Mouse (Mus musculus): ENCODE data around the gene Fmod. TPM values are rescaled to one million over a fixed set of nuclear protein-coding genes. Genes with fewer than 3 reads are reported as not detected.

The Fmod gene
- polyA plus RNA-seq, 1 experiment, result not detected

DNA sequence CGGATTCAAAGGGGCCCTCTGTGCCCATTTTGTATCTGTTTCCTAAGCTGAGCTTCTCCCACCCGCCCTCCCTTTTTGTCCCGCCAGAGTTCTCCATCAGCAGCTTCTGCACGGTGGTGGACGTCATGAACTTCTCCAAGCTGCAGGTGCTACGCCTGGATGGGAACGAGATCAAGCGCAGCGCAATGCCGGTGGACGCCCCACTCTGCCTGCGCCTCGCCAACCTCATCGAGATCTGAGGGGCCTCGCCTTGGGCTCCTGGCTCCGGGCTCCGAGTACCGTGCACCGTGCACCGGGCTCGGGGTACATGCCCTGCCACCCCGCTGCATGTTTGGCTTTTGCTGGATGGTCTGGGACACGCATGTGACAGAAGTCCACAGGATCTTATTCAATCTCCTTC is 9.3 kb downstream of the Fmod start:
- no peak for TF ChIP-seq GATA1 (IDR thresholded peaks at IDR 0.05; ENCODE audit: low read length)

DNA sequence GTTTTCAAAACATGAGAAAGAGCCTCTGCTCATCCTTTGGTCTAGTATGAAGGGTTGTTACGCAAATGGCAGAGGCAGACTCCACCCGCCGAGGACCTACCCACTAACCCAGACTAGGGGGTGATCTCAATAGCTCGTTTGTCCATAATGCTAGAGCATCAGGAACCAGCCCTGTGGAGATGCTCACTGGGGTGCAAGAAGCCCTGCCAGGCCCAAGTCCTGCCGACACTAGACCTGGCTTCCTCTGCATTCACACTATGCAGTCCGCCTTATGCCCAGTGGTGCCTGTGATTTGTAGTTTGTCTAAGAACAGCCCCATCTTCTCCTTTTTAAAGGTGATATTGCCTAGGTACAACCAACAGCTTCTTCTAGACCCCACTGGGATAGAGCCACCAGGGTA is 10.4 kb downstream of the Fmod start:
- no peak for TF ChIP-seq GATA1 (IDR thresholded peaks at IDR 0.05; ENCODE audit: low read length)

DNA sequence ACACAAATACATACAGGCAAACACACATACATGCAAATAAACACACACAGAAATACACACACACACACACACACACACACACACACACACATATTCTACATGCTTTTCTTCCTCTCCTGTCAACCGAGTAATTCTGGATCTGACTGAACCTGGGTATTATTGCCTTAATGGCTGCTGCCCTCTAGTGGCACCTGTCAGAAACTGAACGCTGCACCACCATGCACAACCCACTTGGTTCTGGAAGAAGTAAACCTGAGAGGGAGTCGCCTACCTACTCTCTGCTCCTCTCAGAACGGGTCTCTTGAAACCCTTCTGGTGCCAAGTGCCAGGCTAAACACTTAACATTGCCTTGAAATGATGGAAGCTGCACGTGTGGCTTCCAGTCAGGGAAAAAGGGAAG is 11.7 kb downstream of the Fmod start:
- TF ChIP-seq GATA1 (IDR thresholded peaks at IDR 0.05; ENCODE audit: low read length), result no peak

DNA sequence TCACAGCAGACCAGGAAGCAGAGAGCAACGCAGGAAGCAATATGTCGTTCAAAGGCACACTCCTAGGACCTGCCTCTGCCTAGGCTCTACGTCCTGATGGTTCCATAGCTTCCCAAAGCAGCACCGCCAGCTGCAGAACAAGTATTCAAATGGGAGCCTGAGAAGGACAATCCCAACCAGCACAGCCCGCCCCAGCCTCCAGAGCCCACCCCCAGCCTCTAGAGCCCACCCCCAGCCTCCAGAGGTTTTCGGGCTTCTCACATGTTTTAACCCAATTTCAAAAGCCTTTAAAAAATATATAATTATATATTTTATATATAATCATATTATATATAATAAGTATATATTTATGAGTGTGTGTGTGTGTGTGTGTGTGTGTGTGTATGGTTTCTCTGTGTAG is 12.5 kb downstream of the Fmod start:
- no peak for TF ChIP-seq GATA1 (IDR thresholded peaks at IDR 0.05; ENCODE audit: low read length)

DNA sequence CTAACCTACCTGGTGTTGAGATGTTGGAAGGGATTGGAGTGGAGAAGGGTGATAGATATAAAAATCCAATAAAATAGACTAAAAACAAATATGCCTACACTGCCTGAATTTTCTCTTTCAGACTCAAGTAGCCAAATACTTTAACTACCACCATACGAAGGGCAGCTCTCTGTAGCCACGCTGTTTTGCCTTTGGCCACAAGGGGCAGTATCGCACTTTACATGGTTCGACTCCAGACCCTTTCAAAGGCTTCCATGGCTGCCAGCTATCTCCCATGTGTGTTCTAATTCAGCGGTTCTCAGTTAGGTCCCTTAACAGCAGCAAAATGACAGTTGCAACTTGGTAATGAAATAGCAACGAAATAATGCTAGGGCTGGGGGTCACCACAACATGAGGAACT is 16.2 kb downstream of the Fmod start:
- TF ChIP-seq GATA1 (IDR thresholded peaks at IDR 0.05; ENCODE audit: low read length), result no peak

DNA sequence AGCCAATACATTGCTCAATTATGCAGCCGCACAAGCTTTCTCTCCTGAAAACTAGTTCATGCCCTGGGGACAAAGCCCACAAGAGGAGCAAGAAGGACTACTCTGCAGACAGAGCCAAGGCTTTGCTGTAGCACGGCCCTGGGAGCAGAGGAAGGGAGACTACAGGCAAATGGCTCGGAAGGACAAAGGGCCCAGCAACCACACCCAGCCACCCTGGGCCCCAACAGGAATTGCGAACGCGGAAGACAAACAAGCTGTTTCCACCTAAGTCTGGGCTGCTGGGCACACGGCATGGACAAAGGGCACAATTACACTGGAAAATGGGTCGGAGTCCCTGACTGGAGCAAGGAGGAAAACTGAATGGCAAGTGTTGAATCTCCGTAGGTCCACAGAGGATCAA is 18.0 kb downstream of the Fmod start:
- TF ChIP-seq GATA1 (IDR thresholded peaks at IDR 0.05; ENCODE audit: low read length), result no peak

DNA sequence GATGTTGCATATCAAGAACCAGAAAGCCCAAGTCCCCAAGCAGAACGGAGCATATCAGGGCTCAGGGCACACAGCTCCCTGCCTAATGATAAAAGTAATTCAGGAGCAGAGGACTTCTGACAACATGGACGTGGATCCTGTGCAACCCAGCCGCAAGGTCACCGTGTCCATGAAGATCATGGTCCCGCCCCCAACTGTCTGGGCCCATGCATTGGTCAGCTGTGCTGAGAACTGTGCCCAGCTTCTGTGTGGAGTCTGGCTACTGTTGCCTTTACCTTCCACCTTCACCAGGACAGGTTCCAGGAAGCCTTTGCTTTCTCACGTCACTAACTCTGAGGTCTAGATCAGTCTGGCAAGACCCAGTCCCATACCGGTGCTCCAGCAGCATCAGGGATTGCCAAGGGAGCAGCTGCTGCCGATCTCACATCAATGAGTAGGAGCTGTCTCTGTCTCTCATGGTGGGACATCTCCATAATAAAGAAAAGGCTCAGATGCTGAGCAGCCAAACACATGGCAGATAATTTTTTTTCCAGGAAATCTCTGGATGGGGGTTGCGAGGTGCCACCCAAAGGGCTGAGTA is 18.7 kb downstream of the Fmod start:
- TF ChIP-seq GATA1 (IDR thresholded peaks at IDR 0.05; ENCODE audit: low read length), result no peak

DNA sequence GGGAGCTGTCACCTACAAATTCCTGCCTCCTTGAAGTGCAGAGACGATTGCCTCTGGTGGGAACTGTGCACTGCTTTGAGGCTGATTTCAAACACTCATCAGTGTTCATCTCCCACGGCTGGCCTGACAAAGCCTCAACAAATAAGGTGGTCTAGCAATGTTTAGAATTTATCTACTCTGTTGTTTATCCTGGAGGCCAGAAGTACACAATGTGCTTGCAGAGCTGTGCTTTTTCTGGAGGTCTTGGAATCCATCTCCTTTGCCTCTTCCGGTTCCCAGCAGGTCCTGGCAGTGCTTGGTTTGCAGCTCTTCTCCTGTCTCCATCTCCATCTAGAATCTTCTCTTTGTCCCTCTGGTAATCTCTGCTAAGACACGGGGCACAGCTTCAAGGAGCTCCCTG is 19.2 kb downstream of the Fmod start:
- TF ChIP-seq GATA1 (IDR thresholded peaks at IDR 0.05; ENCODE audit: low read length), result no peak

DNA sequence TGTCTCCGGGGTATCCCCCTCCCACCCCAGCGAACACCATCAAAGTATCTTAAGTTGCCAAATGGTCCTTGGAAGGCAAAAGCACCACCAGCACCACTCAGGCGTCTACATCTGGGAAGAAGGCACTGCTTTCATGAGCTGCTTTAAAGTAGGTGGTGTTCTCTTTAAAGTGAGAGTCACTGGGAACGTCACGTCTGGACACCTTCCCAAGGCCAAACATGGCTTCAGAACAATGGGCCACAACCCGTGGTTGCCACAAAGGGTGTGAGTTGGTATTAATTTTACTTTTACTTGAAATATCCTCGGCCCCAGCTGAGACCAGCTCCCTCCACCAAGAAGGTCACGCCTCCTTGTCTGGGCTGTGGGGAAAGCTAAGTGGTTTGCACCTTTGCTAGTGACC is 20.7 kb downstream of the Fmod start:
- TF ChIP-seq GATA1 (IDR thresholded peaks at IDR 0.05; ENCODE audit: low read length), result no peak

DNA sequence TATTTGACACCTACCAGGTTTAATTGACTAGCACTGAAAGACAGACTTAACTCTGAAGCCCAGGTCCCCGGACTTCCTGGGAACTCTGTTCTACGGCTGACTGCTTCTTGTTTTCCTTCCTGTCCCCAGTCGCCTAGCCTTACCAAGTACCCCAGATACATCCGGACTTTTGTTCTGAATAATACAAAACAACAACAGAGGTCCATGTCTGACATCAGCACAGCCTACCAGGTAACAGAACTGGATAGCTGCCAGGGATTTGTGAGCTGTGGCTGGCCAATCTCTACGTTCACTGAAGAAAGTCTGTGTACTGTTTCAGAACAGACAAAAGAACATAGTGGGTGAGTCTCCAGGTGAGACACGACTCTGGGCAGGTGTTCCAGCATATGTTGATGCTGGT is 21.8 kb downstream of the Fmod start:
- no peak for TF ChIP-seq GATA1 (IDR thresholded peaks at IDR 0.05; ENCODE audit: low read length)

DNA sequence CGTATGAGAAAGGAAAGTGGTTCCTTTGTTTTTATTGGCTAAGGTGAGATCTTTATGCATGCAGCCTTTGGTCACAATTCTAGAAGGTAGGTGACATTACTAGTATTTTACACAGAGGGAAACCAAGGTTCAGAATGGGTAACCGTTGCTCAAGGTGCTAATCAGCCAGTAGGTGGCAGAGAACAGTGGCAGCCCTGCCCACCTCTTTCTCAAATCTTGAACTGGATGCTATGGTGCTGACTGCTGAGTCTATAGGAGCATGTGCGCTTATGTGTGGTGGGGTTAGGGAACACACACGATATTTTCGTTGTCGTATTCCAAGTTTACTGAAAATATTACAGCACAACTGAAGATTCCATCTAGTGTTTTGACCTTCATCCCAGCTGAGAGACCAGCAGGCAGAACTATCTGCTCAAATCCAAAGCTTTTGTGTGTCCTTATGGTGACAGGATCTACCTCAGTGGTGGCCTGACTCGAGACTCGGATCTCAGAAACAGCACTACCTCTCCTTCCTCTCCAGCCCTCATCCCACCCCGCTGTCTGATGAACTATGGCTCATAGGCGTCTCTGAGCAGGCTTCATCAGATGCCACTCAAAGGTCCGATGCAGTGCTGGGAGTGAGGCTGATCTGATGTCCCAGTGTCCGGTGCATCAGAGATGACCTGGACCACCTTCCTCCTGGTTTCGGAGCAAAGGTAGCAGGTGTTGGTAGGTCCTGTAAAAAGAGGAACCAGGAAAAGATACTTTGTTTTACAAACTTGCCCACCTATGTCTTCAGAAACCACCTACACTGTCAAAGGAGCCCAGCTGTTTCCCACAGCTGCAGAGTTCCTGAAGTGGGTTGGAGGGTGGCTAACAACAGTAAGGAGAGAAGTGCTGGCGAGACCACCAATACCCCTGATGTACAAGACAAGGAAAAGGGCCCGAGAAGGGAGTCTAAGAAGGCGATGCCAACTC is 23.0 kb downstream of the Fmod start:
- no peak for TF ChIP-seq GATA1 (IDR thresholded peaks at IDR 0.05; ENCODE audit: low read length)

DNA sequence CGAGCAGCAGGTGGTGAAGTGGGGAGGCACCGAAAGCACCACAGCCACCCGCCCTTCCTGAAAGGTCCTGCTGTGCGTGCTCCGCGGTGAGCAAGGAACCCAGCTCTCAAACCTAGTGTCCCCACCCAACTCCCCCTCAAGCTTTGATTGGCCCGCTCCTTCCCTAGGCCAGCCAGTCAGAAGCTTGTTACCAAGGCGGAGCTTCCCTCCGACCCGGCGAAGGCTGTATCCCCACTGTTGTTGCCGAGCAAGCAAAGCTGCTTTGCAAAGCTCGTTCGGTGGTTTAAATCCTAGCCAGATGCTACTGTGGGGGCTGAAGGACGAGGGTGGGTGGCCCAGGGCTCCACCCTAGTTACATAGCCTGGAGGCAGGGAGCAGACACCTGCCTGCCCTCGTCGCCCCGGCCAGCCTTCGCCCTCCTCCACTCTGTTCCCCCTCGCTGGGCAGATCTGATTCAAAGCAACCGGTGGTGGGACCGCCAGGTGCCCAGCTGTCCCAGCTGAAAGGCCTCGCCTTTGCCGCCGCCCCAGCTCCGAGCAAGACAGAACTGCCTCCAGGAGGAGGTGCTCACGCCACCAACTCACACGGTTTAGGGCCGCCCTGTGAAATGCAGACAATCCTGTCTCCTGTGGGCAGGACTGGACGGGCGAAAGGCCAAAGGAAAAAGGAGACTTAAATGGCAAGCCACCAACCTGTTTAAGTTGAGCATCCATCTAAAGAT is 24.0 kb downstream of the Fmod start:
- TF ChIP-seq GATA1 (IDR thresholded peaks at IDR 0.05; ENCODE audit: low read length), result no peak

DNA sequence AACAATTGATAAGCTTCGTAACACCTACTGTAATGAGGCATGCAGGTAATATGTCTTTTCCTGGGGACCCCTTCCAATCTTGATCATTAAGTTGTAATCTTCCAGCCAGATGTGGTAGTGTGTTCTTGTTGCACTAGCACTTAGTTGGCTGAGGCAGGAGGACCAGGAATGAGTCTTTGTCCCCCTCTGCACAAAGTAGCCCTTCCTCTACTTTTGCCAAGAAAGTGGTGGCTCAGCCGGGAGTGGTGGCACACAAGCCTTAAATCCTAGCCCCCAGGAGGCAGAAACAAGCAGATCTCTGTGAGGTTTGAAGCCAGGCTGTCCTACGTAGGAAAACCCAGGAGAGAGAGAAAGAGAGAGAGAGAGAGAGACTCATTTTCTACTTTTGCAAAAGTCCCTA is 24.9 kb downstream of the Fmod start:
- TF ChIP-seq GATA1 (IDR thresholded peaks at IDR 0.05; ENCODE audit: low read length), result no peak

DNA sequence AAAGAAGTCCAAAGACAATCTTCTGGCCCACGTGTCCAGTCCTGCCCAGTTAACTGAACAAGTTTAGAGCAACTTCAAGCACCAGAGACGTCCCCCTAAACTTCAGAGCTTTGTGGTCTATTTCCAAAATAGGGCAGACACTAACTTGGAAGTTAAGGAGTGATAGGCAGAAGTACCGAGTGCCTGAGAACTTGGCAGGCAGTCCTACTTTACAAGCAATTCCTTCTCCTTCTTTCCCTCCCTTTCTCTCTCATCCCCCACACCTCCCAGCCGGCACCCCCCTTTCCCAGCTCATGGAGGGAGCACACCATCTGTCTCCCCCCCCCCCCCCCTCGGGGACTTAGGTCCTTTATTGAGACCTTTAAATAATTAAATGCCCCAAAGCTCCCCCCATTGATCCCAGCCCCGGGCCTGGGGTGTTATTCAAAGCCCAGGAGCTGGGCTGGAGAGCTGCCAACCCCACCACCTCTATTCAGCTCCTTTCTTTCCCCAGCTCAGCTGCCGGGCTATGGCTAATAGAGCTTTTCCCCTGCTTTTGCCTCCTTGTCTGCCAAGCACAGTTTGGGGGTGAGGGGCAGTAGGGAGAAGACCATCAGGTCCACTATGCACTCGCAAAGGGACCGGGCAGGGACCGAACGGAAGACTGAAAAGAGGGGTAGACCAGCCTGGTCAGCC is 25.5 kb downstream of the Fmod start:
- no peak for TF ChIP-seq GATA1 (IDR thresholded peaks at IDR 0.05; ENCODE audit: low read length)

DNA sequence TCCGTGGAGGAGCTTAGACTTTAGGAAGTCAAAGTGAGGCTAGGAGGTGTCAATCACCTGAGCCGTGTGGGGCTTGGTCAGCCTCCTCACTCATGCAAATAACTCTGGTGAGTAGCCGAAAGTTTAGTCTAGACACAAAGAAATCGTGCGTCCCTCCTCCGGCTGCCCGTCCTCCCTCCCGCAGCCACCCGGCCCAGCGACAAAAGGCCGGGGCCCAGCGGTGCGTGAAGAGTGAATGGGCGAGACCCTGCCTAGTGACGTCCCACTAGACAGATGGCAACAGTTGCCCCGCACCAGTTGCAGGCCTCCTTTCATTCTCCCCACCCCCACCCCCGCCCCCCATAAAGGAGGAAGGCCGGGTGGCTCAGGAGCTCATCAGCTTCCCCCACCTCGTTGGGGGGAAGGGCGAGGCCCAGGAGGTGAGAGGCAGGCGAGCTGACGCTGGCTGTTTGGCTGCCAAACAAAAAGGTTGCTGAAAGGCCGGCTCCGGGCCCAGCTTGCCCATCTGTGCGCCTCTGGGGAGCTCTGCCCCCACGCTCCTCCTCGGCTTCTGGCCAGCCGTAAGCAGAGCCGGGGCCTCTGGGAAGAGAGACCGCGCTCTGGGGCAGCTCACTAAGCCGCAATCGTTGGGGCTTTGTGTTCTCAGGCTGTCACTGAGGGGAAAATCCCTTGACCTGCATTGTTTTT is 26.2 kb downstream of the Fmod start:
- TF ChIP-seq GATA1 (IDR thresholded peaks at IDR 0.05; ENCODE audit: low read length), result no peak

Data from G1E-ER4 (cell line).